Mouse (Mus musculus) lung, postnatal 0 days (tissue): ENCODE results near the gene Tbl1xr1.

Experiments
- CTCF ChIP-seq: IDR thresholded peaks from 2 replicates; pipeline ENCODE4 v1.5.1; 2016; ENCODE audit warnings: antibody characterized with exemption, mild to moderate bottlenecking
- EP300 ChIP-seq: IDR thresholded peaks from 2 replicates; pipeline ENCODE4 v1.6.1; 2016; ENCODE audit warnings: antibody characterized with exemption, mild to moderate bottlenecking, control low read depth

- no peak for TF ChIP-seq CTCF
- no peak for TF ChIP-seq EP300
Observed at GRCm38 (mm10) chr3:22228052-22228451, 151.6 kb downstream of the Tbl1xr1 start.
